Mouse (Mus musculus) megakaryocyte, embryonic 14.5 days (primary cell): ENCODE measurements around the gene Oat.

Experiments
- FLI1 ChIP-seq: IDR thresholded peaks from 2 replicates; pipeline ENCODE4 v1.6.1; 2012; ENCODE audit warnings: low read length, inconsistent platforms, mixed read lengths
- GATA1 ChIP-seq: IDR thresholded peaks from 3 replicates; pipeline ENCODE4 v1.6.1; 2012; ENCODE audit warnings: mixed read lengths, low read length, inconsistent platforms, borderline replicate concordance

- no peak for TF ChIP-seq GATA1
- no peak for TF ChIP-seq FLI1
These were observed 11.0 kb upstream of the Oat start for GRCm38 (mm10) chr7:132587167-132587566.
